Comparison of ENCODE assay signal across 12 mouse cellular contexts in genomic region chr1:36321829-36322573, GRCm38 (mm10). TPM values are rescaled to one million over a fixed set of nuclear protein-coding genes. Genes with fewer than 3 reads are reported as not detected.
DNase-seq lines count a peak whose midpoint lies in the region; ATAC-seq and TF ChIP-seq lines count a peak whose summit lies in the region.
"Had no signal": no experiment of that assay in that cellular context is flagged by ENCODE, and none has a peak within 500 bp of the region (broad histone marks: within the 10 kb centered on the region; RNA-seq: fewer than 3 reads in every experiment).

No protein-coding gene starts in this region.

- H3K36me3 ChIP-seq in lung, postnatal 0 days (ENCODE audit: insufficient read depth, low read length): peaks cover 16% of the 10 kb centered on the region; the same call in 1 of the 2 replicates
- peaks cover 5% of the 10 kb centered on the region for H3K36me3 ChIP-seq in splenic B cell, adult 2 months (ENCODE audit: control insufficient read depth, insufficient read depth, low read length, poor library complexity, severe bottlenecking)

- H3K4me3 ChIP-seq in lung, postnatal 0 days (ENCODE audit: low read depth, low read length): no peak overlapping the region
- H3K4me3 ChIP-seq: embryonic facial prominence, embryonic 15.5 days; limb, embryonic 15.5 days had no signal

- TF ChIP-seq CTCF in lung, postnatal 0 days (IDR thresholded peaks at IDR 0.05): peak; percentile 53

- WGBS in lung, postnatal 0 days: 63% methylated on average over 11 of the region's 11 CpGs

- no peak overlapping the region for H3K9ac ChIP-seq in lung, postnatal 0 days (replicated peaks; ENCODE audit: low read depth)
- H3K9ac ChIP-seq: embryonic facial prominence, embryonic 15.5 days; limb, embryonic 15.5 days had no signal

- peak; percentile 35 to 55 for DNase-seq in cerebellum, postnatal 25 days
- no peak for DNase-seq in lung, postnatal 0 days (ENCODE audit: low spot score)
- no peak for DNase-seq in lung, postnatal 4 days
- peak; percentile 36 for DNase-seq in splenic B cell, adult 2 months (ENCODE audit: low read depth, low spot score)
- no peak for DNase-seq in gastrocnemius, postnatal 4 days (ENCODE audit: low spot score in 2 of 2)
- DNase-seq in yolk sac, embryonic 10.5 days (ENCODE audit: low spot score): no peak
- DNase-seq: heart, adult 11 months; spleen, adult 18-20 months had no signal

- no peak for TF ChIP-seq EP300 in lung, postnatal 0 days (IDR thresholded peaks at IDR 0.05)

- H3K27ac ChIP-seq in lung, postnatal 0 days (ENCODE audit: low read length): no peak overlapping the region
- H3K27ac ChIP-seq: embryonic facial prominence, embryonic 15.5 days; limb, embryonic 15.5 days had no signal

- no peak overlapping the region for H3K4me2 ChIP-seq in lung, postnatal 0 days (replicated peaks; ENCODE audit: low read depth, low read length)
- H3K4me2 ChIP-seq: embryonic facial prominence, embryonic 15.5 days; limb, embryonic 15.5 days had no signal

- ATAC-seq in cerebellum, adult (ENCODE audit: insufficient number of reproducible peaks, low FRiP score, low TSS enrichment): no peak
- ATAC-seq in lung, postnatal 0 days: no peak
- peak; percentile 40; the same call in 1 of the 2 replicates for ATAC-seq in common myeloid progenitor, adult 5-6 weeks (replicated peaks; ENCODE audit: low read depth, poor library complexity, severe bottlenecking)

- H3K27me3 ChIP-seq in lung, postnatal 0 days (replicated peaks; ENCODE audit: insufficient read depth, low read length): no peaks in the 10 kb centered on the region
- H3K27me3 ChIP-seq in splenic B cell, adult 2 months (ENCODE audit: control insufficient read depth, insufficient read depth, low read length, poor library complexity, severe bottlenecking): no peaks in the 10 kb centered on the region
- H3K27me3 ChIP-seq: embryonic facial prominence, embryonic 15.5 days; limb, embryonic 15.5 days had no signal

- no peaks in the 10 kb centered on the region for H3K9me3 ChIP-seq in lung, postnatal 0 days (ENCODE audit: low read length)
- H3K9me3 ChIP-seq: embryonic facial prominence, embryonic 15.5 days; limb, embryonic 15.5 days had no signal

- H3K4me1 ChIP-seq in lung, postnatal 0 days (ENCODE audit: insufficient read depth, low read depth, low read length): no peaks in the 10 kb centered on the region

RNA-seq across cellular contexts. Expression of gene Arid5a, which starts 14.5 kb away (rescaled TPM):
- 14.9 and 15.3 TPM in 2 replicates for polyA plus RNA-seq in lung, postnatal 0 days (2015; fragmentation: Nextera tagmentation; extraction: Ambion mirVana)
- total RNA-seq in common myeloid progenitor, adult 5-6 weeks (2017): 14.2 and 23.1 TPM in 2 replicates
- total RNA-seq in gastrocnemius, postnatal 4 days (2021): 10 to 100 TPM; 17.7 to 18.9 TPM

RNA-seq across cellular contexts. Expression of gene Kansl3, which starts 47.0 kb away (rescaled TPM):
- polyA plus RNA-seq in lung, postnatal 0 days (2015; fragmentation: Nextera tagmentation; extraction: Ambion mirVana): 21.3 and 23.5 TPM in 2 replicates
- total RNA-seq in common myeloid progenitor, adult 5-6 weeks (2017): 25.7 and 47.6 TPM in 2 replicates
- total RNA-seq in gastrocnemius, postnatal 4 days (2021): 10 to 100 TPM; 42.7 to 55.6 TPM

RNA-seq across cellular contexts. Expression of gene Neurl3, which starts 47.5 kb away (rescaled TPM):
- polyA plus RNA-seq in lung, postnatal 0 days (2015; fragmentation: Nextera tagmentation; extraction: Ambion mirVana): 12.7 and 15.9 TPM in 2 replicates
- 20.1 and 22.6 TPM in 2 replicates for total RNA-seq in common myeloid progenitor, adult 5-6 weeks (2017)
- total RNA-seq in gastrocnemius, postnatal 4 days (2021): 1 to 10 TPM; 2.8 to 2.9 TPM

RNA-seq across cellular contexts. Expression of gene Fer1l5, which starts 50.1 kb away (rescaled TPM):
- 0.18 and 0.26 TPM in 2 replicates for polyA plus RNA-seq in lung, postnatal 0 days (2015; fragmentation: Nextera tagmentation; extraction: Ambion mirVana)
- not detected in 2 replicates for total RNA-seq in common myeloid progenitor, adult 5-6 weeks (2017)
- total RNA-seq in gastrocnemius, postnatal 4 days (2021): under 1 TPM in 1 of 2 experiments, not detected in 1; 0.05 TPM

Comparison
In these comparisons a context has a peak if more than half of its experiments do, and no peak if none do; other contexts are left out.
1. DNase-seq: peak in cerebellum, postnatal 25 days (2 of 2) and splenic B cell, adult 2 months (single experiment); none in lung, postnatal 0 days (single experiment), lung, postnatal 4 days (0 of 2), gastrocnemius, postnatal 4 days (0 of 2) and yolk sac, embryonic 10.5 days (single experiment).